Mouse (Mus musculus): Measurements from ENCODE around the gene Spdye4c.
A peak's percentile ranks its signal among the peaks of the same experiment; 100 is the strongest.

The Spdye4c gene

DNA sequence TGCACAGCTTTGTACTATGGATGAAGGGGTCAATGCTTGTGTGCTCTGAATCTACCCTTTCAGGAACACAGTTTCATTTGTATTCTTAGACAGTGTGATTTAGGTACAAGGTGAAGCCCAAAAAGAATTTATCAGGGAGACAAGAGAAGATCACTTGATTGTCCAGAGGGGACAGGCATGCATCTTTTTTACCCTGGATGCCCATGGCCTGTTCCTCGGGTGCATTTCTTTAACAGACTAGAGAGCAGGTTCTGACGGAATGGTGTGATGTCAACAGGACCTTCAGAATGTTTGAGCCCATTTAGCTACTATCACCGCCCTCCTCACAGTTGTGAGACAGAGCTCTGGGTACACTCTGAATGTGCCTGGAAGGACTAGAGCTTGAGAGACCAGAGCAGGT, at the start of gene Spdye4c:
Gene Spdye4c (plus strand): TSS at position 301 of the 400 bp plus-strand sequence.
- DNase-seq (ENCODE audit: low read depth), result no peak

DNA sequence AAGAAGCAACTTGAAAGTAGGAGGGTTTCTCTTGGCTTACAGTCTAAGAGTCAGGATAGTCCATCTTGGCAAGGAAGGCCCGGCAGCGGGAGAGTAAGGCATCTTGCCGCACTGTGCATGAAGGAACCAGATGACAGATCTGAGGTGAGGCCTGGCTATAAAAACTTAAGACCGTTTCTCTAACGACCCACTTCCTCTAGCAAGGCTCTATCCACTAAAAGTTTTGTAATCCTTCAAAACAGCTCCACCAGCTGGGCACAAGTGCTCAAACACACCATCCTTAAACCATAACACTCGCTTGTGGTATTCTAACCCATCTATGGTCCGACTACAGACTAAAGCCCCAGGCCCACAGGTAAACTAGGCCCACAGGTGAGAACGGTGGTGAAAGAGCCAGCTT, 47.5 kb upstream of the Spdye4c start:
- DNase-seq (ENCODE audit: low read depth), result no peak

DNA sequence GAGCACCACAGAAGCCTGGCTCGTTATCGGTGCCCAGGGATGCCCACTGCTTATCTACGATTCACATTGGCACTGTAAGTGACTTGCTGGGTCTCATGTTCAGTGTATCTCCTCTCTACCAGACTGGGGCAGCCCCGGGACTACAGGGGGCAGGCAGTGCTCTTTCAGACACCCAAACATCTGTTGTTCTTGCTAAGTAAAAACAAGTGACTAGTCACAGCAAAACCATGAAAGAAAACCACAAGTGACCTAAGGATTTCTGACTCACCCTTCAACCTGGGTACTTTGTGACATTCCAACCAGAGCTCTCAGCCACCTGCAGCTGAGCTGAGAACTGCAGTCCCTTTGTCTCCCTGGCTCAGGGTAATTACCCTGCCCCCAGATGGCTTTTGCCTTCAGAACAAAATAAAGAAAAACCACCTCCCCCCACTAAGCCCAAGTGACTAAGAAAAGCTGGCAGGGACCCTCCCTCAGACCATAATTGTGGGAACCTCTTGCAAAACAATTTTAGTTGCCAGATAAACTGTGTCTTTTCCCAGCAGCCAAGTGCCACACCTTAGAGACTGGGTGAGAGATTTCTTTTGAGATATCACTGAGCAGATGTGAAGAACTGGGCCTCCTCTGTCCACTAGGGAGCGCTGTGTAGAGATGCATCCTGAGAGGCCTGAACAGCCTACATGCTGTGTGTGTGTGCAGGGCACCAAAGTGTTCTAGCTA, 46.4 kb upstream of the Spdye4c start:
- DNase-seq (ENCODE audit: low read depth), result peak; percentile 87

DNA sequence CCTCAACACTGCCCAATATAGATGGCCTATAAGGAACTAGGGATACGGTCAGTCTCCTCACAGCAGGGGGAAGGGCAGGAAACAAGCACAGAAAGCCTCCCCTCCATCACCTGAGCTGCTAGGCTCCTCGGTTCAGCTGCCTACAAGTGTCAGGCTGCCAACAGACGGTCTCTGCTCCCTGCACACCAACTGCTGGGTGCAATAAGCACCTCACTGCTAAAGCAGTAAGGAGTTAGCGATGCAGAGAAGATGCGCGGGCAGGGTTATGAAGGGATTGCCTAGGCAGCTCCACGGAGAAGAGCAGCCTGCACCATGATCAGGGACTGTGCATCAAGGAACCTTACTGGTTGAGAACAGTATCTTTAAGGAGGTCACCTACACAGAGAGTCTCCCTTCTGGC, 45.6 kb upstream of the Spdye4c start:
- no peak for DNase-seq (ENCODE audit: low read depth)

DNA sequence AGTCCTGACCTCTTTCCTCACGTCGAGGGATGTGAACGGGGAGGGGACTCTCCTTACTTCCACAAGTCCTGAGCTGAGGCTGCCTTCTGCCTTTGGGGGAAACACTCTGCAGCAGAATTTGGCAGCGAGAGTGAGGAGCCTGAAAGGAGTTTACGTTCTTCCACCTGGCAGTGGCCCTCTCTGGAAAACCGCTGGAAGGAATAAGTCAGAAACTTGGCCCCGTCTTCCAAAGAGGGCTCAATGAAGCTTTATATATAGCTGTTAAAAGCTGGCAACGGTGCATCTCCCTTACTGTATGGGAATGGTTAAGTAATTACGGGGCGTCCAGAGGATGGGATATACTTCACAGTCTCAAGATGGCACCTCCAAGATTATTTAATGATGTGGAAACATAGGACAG, 43.9 kb upstream of the Spdye4c start:
- peak; percentile 24 for DNase-seq (ENCODE audit: low read depth)

DNA sequence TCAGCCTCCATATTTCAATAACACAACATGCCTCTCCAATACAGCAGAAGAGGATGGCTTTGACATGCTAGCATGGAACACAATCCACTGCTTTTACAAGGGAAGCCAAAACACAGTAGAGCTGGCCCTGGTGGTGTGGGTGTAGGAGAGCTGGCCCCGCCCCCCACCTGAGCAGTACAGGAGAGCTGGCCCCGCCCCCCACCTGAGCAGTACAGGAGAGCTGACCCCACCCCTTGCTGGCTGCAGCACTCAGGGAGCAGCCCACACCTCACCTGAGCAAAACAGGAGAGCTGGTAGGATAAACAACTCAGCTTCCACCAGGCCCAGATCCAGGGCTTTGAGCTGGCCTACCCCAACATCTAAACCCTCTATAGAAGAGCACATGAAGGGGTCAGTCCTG, 42.7 kb upstream of the Spdye4c start:
- DNase-seq (ENCODE audit: low read depth), result no peak

DNA sequence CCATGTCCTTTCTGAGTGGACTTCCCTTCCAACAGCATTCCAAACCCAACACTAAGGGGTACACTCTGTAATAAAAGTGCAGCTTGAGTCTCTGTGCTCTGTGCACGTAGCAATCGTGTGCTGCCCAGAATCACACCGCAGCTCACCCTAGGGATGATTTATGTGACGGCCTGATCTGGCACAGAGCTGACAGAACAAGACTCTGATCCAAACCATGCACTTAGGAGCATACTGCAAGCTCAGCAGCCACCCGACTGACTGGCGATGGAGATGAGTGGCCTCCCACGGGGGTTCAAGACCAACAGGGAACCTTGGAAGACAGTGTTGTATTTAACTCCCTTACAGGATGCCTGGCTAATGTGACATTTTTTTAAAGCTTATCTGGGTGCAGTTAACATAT, 41.4 kb upstream of the Spdye4c start:
- peak; percentile 53 for DNase-seq (ENCODE audit: low read depth)

DNA sequence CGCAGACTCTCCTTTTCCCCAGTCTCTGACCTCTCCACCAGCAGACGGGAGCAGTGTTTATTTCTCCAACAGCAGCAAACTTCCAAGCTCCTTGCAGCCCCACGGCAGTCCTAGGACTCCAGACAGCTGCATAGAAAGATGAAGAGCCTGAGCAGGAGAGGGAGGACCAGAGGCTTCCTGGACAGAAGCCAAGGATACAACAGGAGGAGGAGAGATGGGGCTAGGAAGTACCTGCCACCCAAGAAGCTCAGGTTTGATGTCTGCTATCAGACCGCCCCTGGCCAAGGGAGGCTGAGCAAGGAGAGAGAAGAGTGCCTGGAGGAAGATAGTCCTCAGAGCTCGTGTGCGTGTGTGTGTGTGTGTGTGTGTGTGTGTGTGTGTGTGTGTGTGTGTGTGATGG, 41.0 kb upstream of the Spdye4c start:
- DNase-seq (ENCODE audit: low read depth), result peak; percentile 25

DNA sequence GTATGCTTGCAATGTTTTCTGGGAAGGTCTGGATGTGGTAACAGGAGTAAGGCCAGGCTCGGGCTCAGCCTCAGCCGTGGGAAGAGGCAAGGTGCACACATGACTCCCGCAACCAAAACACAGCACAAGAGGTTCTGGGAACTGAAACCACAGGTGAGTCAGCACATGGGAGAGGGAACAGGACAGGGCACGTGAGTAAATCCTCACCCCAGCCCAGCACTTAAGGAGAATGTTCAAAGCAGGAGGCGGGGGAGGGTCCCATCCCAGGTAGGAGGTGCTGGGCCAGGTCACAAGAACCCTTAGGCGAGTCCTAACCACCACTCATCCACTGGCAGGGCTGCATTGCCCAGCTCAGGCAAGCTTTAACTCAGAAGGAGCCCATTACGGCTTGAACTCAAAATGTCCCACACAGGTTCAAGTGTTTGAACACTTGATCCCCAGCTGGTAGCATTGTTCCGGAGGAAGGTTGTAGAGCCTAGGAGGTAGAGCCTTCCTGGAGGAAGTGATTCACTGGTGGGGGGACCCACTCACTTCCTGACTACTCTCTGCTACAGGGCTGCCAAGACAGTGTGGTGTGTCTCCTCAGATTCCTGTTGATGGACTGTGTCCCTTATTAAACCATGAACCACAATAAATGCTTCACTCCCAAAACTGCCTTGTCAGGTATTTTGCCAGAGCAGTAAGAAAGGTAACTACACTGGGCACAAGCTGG, 38.8 kb upstream of the Spdye4c start:
- no peak for DNase-seq (ENCODE audit: low read depth)

DNA sequence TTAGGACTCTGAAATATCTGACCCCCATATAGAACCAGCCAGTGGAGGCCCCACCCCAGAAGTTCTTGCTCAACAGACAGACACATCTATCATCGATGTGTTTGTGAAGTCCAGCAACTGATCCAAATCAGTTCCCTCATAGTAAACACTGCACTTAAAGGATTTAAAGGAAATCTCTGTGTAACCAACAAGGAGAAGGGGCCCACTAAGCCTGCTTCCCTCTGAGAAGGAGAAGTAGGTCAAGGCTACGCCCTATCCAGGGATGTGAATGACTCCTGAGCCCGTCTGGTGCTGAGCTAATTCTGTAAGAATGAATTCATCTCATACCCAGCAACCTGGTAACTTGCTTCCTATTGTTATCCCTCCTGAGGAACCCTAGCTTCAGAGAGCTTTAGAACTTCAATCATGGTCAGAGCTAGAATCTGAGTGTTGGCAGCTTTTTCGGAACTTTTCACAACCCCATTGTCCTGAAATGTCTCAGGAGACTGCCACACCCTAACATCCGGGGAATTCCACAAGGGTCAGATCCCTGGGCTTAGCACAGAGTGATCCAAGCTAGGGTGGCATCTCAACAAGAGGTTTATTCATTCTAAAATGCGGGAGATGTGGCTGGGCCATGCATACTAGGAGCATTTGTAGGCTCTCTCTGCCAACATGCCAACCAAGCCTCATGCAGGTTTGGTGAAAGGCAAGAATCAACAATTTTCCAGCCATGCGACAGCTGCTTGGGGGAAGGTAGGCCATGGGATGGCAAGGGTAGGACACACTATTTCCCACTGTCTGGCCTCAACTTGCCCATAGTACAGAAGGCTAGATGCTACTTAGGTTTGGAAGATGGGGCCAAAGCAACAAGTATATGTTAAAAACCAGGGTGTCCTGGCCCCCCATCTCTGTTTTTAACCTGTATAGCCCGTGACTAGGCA, 38.0 kb upstream of the Spdye4c start:
- DNase-seq (ENCODE audit: low read depth), result no peak

DNA sequence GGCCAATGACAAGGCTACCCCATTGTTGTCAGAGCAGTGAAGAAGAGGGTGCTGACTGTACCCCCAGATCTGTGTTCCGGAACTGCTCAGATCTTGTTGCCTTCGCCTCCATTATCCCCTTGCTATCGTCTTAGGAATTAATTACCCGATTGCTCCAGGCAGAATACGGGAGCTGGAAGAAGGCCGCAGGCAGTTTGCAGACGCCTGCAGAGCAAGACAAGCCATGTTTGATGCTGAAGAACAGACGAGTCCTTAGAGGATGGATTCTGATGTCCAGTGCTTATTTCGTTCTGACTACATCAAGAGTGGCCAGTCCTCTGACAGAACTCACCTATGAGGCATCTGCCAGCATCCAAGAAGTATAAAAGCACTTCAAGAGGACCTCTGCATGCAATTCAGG, 35.9 kb upstream of the Spdye4c start:
- DNase-seq (ENCODE audit: low read depth), result no peak

DNA sequence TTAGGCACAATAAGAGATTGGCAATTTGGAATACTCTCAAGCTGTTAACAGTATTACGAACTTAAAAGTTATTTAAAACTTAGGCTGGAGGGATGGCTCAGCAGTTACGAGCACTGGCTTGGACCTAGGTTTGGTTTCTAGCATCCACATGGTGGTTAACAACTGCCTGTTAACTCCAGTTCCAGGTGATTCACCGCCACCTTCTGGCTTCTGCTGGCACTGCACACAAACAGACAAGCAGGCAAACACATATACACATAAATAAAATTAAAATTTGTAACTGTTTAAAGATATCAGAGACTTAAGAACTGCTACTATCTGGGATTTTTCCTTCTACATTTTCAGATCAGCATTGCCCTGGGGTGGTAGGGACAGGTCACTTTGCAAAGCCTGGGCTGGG, 26.8 kb upstream of the Spdye4c start:
- DNase-seq (ENCODE audit: low read depth), result no peak

DNA sequence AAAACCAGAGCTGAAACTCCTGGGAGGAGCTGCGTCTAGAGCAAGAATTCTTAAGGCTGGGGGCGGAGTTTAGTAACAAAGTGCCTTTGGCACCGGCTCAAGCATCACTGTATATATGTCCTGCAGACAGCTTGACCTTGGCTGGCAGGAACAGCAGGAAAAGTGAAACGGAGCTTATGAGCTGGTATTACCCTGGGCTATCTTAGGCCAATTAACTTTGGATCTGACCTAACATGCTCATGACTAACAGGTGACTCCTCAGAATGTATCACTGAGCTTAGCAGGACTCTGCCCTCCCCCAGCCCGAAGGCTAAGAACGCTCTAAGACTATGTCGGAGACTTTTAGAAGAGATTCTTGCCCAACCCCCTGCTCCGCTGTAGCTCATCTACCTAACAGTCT, 25.1 kb upstream of the Spdye4c start:
- peak; percentile 85 for DNase-seq (ENCODE audit: low read depth)

DNA sequence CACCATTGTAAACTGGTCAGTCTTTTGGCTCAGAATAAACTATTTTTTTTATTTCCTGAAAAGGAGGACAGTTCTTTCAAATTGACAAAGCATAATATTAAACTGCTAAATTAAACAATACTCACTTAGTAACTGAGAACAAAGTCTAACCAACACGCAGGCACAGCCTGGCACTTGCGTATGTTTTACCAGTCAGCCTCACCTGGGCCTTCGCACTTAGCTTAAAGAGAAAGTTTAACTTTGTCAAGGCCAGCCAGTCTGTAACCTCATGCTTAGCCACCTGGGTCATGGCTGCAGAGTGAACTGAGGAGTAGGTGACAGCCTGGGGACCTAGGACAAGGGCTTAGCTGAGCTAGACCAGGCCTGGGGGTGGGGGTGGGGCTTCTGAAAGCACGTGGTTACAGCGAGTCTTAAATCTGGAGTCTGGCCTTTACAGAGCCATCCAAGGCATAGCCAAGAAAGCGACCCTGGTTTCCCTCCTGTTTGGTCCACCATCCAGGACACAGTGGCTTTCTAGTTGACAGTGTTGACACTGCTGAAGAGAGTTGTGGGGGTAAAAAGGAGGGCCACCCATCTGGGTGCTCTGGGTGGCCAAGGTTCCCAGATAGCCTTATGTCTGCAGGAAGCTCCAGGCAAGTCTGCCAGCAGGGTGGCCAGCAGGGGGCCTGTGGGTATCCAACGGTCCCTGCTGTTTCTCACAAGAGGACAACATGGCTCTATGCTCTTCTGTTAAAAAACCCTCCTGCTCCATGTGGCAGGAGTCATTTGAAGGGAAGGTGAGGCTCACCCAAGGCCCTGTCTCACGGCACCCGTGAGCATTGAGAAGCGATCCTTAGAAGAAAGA, 24.5 kb upstream of the Spdye4c start:
- DNase-seq (ENCODE audit: low read depth), result peak; percentile 48

DNA sequence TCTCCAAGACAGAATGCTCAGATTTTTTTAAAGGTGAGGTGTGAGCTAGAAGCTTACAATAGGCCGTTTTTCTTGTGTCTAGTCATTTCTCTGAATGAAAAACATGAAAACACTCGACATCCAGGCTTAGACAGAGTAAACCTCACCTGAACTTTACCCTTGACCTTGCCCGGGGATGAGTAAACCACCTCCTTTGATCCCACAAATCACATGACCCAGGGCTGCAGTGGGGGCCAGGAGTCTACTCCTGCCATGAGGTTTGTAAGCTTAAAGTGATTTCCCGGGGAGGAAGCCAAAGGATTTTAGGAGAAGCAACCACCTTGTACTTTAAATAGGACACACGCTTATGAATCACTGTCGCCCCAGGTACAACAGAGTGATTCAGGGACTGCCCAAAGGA, 23.0 kb upstream of the Spdye4c start:
- DNase-seq (ENCODE audit: low read depth), result peak; percentile 44

DNA sequence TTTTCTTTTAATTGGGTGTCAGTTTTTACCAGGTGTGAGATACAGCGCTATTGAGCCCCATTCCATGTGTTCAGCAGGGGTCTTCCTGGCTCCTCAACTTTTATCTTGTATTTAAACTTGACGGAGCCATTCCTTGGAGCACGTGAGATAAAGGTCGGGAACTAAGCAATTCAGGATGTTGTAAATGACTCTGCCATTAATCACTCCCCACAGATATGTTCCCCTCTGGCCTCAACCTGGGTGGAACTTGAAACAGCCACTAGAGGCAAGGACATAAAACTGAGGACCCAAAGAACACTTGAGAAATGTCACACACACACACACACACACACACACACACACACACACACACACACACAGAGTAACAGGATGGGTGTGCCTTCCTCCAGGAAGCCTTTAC, 22.5 kb upstream of the Spdye4c start:
- peak; percentile 32 for DNase-seq (ENCODE audit: low read depth)

DNA sequence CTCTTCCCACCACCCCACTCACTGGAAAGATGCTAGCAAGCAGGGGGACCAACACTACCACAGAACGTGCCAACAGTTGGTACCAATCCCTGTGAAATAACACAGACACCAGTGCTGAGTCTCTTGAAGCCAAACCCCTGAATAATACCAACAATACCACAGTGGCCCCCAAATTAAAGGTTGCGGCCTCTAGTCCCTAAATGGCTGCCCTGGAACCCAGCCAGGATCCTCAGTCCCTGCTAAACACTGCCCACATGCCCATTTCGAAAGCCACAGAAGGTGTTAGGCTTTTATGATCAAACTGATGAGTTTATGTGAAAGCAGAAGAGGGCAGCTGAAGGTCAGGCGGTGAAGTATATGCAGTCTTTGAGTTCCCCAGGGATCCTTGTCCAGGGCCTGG, 20.0 kb upstream of the Spdye4c start:
- DNase-seq (ENCODE audit: low read depth), result no peak

DNA sequence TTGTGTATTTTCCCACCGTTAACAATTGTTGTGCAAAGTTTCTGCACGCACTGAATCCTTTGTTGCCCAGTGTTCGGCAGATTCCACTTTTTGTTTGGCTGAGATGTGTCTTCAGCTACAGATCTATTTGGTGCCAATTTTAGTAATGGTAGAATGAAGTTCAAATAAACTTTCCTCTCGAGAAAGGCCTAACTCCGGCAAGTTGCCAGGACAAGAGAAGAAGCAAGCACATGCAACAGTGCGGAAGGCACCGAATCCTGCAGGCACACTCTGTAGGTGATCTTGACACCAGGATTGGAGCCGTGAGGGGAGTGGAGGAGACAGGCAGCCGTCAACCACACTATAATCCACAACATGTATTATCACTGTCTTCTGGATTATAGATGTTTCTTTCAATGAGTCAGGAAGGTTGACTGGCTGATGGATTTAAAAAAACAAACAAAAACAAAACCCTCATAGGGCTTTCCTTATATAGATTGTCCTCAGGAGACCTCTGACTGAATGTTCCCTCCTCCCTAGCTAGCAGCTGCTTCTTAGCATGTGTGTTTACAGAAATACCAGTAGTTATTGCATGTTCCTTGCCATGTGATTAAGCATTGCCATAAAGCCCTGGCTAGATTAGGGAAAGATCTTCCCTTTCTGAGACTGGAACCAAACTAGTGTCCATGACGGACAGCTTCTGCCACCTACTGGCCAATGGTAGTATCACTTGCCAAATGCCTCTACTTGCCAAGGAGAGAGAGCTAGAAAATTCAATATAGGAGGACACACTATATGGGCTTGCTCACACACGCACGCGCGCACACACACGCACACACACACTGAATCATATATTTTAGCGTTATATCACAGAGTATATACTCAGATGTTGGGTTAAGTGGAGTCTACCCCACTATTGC, 18.0 kb upstream of the Spdye4c start:
- DNase-seq (ENCODE audit: low read depth), result peak; percentile 95

DNA sequence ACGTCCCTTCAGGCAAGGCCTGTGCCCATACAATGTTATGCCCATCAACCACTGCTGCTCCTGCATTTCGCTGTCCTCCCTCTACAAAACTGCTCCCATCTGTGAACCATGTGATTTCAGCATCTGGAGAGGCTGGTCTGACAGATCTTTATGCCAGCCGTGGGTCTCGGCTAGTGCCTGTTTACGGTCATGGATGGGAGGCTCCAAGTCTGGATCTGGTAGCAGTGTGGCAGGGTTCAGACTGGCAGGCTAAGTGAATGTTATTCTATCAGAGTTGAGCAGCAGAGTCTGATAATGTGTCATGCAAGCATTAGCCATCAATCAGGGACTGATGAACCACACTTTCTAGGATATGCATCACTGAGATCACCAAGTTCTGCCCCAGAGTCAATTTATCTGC, 8.1 kb upstream of the Spdye4c start:
- DNase-seq (ENCODE audit: low read depth), result no peak

DNA sequence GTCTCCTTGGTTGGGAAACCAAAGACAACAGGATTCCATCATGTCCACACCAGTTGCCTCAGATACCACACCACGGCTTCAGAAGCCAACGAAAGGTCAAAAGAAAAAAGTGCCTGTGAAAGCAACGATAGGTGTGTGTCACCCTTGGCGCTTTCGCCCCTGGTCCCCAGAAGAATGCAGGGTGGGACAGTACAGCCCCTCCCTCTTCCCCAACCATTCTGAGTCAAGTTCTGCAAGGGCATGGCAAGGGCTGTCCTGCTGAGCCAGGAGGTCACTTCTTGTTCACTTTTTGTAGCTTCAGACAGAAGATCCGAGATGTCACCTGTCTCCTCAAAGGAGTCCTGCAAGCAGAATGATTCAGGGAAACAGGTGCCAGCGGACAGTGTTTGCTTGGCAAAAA, 1.3 kb downstream of the Spdye4c start:
- DNase-seq (ENCODE audit: low read depth), result no peak

DNA sequence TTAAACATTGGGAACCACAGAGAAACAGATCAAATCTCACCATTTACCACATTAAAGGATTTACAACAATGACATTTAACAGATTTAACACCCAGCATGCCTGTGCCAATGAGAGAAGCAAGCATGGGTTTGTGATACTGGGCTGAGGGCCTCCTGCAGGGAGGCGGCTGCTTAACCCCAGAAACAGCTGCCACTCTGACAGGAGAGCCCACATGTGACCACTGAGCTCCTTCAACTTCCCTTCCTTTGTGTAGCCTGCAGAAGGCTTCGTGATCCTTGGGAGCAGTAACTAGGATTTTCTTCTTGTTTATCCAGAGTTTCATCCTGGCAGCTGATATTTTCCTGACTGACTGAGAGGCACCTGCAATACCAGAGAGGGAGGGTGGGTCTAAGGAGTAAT, 10.5 kb downstream of the Spdye4c start:
- no peak for DNase-seq (ENCODE audit: low read depth)
